Mouse (Mus musculus): Measurements from ENCODE around the gene Krtap6-2. TPM values are rescaled to one million over a fixed set of nuclear protein-coding genes. Genes with fewer than 3 reads are reported as not detected.

The Krtap6-2 gene
- total and polyA plus RNA-seq, 2 experiments from 2014 or later = not detected

- no peak overlapping the region for H3K4me3 ChIP-seq (ENCODE audit: low read depth, low read length)
- H3K9ac ChIP-seq = no peak overlapping the region
- no peak overlapping the region for H3K27ac ChIP-seq (ENCODE audit: low read depth, low read length)
- no peaks in the 10 kb centered on the region for H3K9me3 ChIP-seq (ENCODE audit: low read length)
- TF ChIP-seq CTCF (IDR thresholded peaks at IDR 0.05; ENCODE audit: low read depth) = no peak
- no peaks in the 10 kb centered on the region for H3K36me3 ChIP-seq (ENCODE audit: insufficient read depth)
- no peak overlapping the region for H3K4me2 ChIP-seq (ENCODE audit: low read depth)
- no peaks in the 10 kb centered on the region for H3K27me3 ChIP-seq (ENCODE audit: insufficient read depth, low read length)
- no peak for DNase-seq
- ATAC-seq = no peak
- H3K4me1 ChIP-seq (ENCODE audit: insufficient read depth) = no peaks in the 10 kb centered on the region
- 21% methylated on average over 2 of the region's 2 CpGs for WGBS
Measured at GRCm38 (mm10) chr16:89372734-89373461, 47.0 kb downstream of the Krtap6-2 start.

Other genes with a start within 250 kb of the Krtap6-2 start
- gene 1110057P08Rik, start 245.4 kb downstream of the Krtap6-2 start, total RNA-seq (2014; rRNA removed) = not detected in 2 replicates
- gene 1110057P08Rik, start 245.4 kb downstream of the Krtap6-2 start, polyA plus RNA-seq (2015; fragmentation: Nextera tagmentation; extraction: Ambion mirVana) = not detected in 2 replicates
- gene Krtap20-2, start 214.2 kb downstream of the Krtap6-2 start, total RNA-seq (2014; rRNA removed) = not detected in 2 replicates
- gene Krtap20-2, start 214.2 kb downstream of the Krtap6-2 start, polyA plus RNA-seq (2015; fragmentation: Nextera tagmentation; extraction: Ambion mirVana) = not detected in 2 replicates
- not detected in 2 replicates for gene Krtap21-1, start 16.2 kb downstream of the Krtap6-2 start, total RNA-seq (2014; rRNA removed)
- gene Krtap21-1, start 16.2 kb downstream of the Krtap6-2 start, polyA plus RNA-seq (2015; fragmentation: Nextera tagmentation; extraction: Ambion mirVana) = not detected in 2 replicates
- gene Krtap8-1, start 67.8 kb upstream of the Krtap6-2 start, total RNA-seq (2014; rRNA removed) = not detected in 2 replicates
- gene Krtap8-1, start 67.8 kb upstream of the Krtap6-2 start, polyA plus RNA-seq (2015; fragmentation: Nextera tagmentation; extraction: Ambion mirVana) = not detected in 2 replicates
- gene Krtap7-1, start 88.2 kb upstream of the Krtap6-2 start, total RNA-seq (2014; rRNA removed) = 1.00 and 1.2 TPM in 2 replicates
- gene Krtap7-1, start 88.2 kb upstream of the Krtap6-2 start, polyA plus RNA-seq (2015; fragmentation: Nextera tagmentation; extraction: Ambion mirVana) = 0.27 TPM in 1 of 2 replicates, not detected in the other
- gene Krtap11-1, start 151.1 kb upstream of the Krtap6-2 start, total RNA-seq (2014; rRNA removed) = not detected in 2 replicates
- gene Krtap11-1, start 151.1 kb upstream of the Krtap6-2 start, polyA plus RNA-seq (2015; fragmentation: Nextera tagmentation; extraction: Ambion mirVana) = not detected in 2 replicates